Mouse (Mus musculus) frontal cortex, adult 2 months (tissue): ENCODE results near the gene Olfr345. TPM values are rescaled to one million over a fixed set of nuclear protein-coding genes. Genes with fewer than 3 reads are reported as not detected.

Experiments used
- DNase-seq, 2 experiments: peaks; one replicate each; pipeline ENCODE4 v3.0.0; 2022; ENCODE audit warnings: low spot score in 1 of 2; ENCODE audit errors: extremely low spot score in 1 of 2
- polyA plus RNA-seq: library from polyadenylated mRNA; depleted of rRNA; stranded (reverse); fragments of >200 nt; gene quantifications from 2 replicates; pipeline ENCODE4 v1.2.3, GENCODE M21; 2012; rRNA removed

Olfr345 gene
- polyA plus RNA-seq = not detected in 2 replicates

DNA sequence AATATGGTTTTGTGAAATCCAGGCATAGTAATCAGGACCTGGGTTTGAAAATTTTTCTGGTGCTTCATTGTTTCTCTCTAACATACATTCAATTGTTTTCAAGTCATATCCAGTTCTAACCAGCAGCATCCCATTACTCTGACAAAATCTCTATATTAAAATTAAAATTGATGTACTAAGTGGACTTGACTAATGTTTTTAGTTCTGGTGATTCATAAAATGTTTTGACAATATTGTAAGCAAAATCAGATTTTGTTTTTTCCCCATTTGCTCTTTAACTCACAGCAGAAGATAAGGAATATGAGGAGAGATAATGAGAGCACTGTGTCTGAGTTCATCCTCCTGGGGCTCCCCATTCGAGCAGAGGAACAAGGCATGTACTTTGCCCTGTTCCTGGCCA, at the start of gene Olfr345:
Olfr345 (plus strand) TSS at position 301 of the 400 bp plus-strand sequence.
- DNase-seq = no peak

DNA sequence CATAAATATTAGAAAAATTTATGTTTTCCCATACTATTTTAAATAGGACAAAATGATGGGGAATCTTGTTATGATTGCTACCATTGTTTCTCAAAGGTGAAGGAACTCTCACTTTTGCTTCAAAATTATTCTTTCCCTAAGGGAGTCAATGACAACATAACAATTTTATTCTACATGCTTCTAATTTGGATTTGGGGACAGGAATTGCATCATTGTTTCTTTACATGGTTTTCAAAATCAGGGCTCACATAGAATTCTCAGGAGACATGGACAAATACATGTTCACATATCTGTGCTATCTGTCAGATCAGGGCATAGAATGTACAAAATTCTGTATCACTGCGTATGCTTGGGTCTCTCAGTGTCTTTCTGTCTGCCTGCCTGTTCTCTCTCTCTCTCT, 45.6 kb downstream of the Olfr345 start, which contains the start of gene Olfr346:
Olfr346 (plus strand) TSS at position 301 of the 400 bp plus-strand sequence.
- DNase-seq = no peak

Other genes with a start within 250 kb of the Olfr345 start
- gene Olfr339, start 221.1 kb upstream of the Olfr345 start, polyA plus RNA-seq = not detected in 2 replicates
- not detected in 2 replicates for gene Olfr340, start 187.5 kb upstream of the Olfr345 start, polyA plus RNA-seq
- gene Olfr341, start 157.6 kb upstream of the Olfr345 start, polyA plus RNA-seq = not detected in 2 replicates
- not detected in 2 replicates for gene Olfr342, start 115.0 kb upstream of the Olfr345 start, polyA plus RNA-seq
- gene Olfr344, start 73.4 kb upstream of the Olfr345 start, polyA plus RNA-seq = not detected in 2 replicates
- not detected in 2 replicates for gene Olfr346, start 45.7 kb downstream of the Olfr345 start, polyA plus RNA-seq
- gene Olfr347, start 91.9 kb downstream of the Olfr345 start, polyA plus RNA-seq = not detected in 2 replicates
- not detected in 2 replicates for gene Olfr348, start 144.2 kb downstream of the Olfr345 start, polyA plus RNA-seq
- gene Olfr50, start 150.5 kb downstream of the Olfr345 start, polyA plus RNA-seq = not detected in 2 replicates
- gene Olfr3, start 177.0 kb downstream of the Olfr345 start, polyA plus RNA-seq = 0.04 and 0.08 TPM in 2 replicates
- gene Olfr350, start 206.3 kb downstream of the Olfr345 start, polyA plus RNA-seq = not detected in 2 replicates
- gene Olfr351, start 222.6 kb downstream of the Olfr345 start, polyA plus RNA-seq = not detected in 2 replicates
- not detected in 2 replicates for gene Olfr352, start 228.4 kb downstream of the Olfr345 start, polyA plus RNA-seq